Mouse (Mus musculus): ENCODE data around the gene Ciapin1.

Ciapin1 gene

DNA sequence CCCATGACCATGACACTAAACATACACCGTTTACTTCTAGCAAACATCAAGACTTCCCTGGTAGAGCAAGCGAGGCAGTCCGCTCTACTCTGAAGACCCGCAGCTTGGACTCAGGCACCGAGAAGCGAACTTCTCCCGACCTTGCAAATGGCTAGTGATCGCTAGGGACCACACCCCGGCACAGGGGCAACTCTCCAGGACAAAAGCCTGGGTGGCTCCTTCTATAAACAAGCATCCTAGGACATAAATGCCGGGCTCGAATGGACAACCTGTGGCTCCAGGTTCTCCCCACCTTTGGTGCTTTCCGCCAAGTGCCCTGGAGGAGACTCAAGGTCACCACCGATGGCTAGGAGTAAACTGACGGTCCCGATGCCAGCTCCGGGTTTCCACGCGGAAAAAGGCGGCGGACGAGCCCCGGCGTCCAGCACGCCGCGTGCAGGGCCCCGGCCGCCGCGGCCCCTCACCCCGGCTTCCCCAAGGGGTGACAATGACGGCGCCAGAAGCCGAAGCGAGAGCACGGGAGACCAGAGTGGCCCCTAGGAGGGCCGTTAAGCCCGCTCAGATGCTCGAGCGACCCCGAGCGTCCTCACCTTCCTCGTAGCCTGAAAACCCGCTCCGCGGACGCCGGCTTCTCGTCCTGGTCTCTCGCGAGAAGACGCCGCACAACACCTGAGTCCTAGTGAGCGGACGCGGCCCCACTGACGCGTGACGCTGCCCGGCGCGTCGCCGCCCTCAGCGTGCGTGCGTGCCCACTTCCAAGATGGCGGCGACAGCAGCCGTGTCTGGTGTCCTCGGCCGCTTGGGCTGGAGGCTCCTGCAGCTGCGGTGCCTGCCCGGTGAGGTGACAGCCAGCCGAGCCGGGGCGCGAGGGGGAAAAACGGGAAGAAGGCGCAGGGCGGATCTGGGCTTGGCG lies at the start of gene Ciapin1, which contains the start of gene Coq9:
TSS of gene Ciapin1 (minus strand) at position 697 of the 913 bp plus-strand sequence.
TSS of gene Coq9 (plus strand) at position 660 of the 913 bp plus-strand sequence.
- peak; percentile 92 to 93 for DNase-seq

DNA sequence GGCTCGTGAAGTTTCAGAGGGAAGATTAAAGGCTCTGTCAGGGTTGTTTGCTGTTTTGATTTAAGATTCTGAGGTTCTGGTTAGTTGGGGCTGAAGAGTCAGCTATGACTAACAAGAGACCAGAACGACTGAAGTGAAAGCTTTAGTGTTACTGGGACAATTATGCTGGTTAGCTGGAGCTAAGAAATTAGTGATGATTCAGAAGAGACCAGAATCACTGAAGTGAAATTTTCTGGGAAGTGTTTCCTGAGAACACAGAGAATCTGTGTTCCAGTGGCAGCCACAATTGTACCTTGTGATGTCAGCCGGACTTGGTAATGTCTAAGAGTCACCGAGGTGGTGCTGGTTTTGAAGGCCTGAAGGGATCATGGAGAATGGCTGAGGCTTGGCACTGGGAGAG lies 42.6 kb upstream of the Ciapin1 start:
- DNase-seq, result no peak

DNA sequence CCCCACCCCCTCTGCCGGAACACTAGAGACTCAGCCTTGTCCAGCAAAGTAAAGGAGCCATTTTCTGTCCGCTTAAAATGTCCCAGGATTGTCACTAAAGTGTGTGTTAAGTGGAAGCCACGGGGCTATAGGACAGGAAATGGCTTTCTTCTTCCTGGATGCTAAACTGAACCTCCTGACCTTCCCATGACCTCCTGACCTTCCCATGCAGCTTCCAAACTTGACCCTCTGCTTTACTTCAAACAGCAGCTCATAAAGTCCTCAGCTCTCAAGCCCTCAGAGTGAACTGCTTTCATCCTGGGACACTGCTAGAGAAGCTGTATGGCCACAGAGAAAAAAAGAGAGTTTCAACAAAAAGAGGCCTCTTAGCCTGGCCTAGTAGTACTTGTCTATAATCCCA lies 38.7 kb upstream of the Ciapin1 start:
- DNase-seq, result no peak

DNA sequence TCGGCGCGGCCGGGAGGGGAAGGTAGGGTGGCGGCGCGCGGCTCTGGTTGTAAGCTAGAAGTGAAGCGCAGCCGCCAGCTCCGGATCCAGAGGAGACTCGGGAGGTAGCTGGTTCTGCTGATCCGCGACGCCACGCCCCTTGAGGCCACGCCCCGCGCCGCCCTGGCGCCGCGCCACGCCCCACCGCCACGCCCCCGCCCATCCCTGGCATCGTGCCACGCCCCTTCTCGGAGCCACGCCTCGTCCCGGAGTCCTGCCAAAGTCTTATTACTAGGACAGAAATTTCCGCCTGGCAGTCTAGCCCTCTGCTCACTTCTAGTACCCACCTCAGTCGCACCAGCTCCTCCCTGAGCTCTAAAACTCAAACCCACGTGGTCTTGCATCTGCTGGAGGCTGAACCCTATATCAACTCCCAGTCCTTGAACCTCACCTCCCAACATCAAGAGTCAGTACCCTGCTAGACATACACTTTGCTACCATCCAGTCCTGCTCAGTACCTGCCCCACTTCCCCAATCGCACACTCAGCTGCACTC lies 38.1 kb upstream of the Ciapin1 start, which contains the start of gene Dok4:
TSS of gene Dok4 (minus strand) at position 134 of the 534 bp plus-strand sequence.
- peak; percentile 86 to 88 for DNase-seq

DNA sequence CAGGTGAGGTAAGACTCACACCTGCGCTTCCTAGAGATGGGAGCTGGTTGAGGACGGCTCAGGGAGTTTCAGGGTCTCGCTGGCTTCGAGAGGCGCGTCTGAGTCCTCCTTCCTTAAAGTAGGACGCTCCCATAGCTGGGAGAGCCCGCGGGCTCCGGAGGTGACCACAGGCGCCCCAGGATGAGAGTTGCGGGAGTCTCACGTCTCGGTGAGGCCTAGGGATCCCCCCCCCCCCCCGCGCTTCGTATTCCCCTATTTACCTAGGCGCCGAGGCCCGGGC lies 37.7 kb upstream of the Ciapin1 start:
- DNase-seq, result no peak

DNA sequence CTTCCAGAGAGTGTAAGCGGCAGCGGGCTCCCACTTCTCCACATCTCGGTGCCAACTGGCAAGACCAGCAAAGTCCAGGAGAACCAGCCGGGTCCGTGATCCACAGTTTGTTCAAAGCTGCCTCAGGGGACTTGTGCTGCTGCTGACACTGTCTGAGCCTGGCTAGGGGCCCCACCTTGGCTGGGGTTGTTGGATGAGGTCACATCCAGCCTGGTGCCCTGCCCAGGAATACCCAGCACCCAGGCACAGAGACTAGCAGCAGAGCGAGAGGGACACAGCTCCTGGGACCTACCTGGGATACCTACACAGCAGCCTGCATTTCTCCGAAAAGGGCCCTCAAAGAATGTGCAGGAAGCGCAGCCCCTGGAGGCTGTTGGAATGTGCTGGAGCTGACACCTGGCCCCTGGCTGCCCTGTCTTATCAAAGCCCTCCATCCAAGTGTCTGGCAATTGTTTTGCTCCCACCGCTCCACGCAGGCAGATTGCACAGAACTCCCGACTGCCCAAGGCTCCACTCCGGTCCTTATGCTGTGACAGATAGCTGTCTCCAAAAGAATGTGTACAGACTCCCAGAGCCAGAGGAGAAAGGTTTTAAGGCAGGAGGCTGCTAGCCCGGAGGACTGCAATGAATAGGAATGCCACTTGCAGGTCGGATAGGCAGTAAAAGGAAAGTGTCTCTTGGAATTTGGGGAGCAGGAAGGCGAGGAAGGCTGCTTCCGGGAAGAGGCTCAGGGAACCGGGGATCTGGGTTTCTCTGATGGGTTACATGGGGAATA lies 37.1 kb upstream of the Ciapin1 start:
- DNase-seq, result no peak

DNA sequence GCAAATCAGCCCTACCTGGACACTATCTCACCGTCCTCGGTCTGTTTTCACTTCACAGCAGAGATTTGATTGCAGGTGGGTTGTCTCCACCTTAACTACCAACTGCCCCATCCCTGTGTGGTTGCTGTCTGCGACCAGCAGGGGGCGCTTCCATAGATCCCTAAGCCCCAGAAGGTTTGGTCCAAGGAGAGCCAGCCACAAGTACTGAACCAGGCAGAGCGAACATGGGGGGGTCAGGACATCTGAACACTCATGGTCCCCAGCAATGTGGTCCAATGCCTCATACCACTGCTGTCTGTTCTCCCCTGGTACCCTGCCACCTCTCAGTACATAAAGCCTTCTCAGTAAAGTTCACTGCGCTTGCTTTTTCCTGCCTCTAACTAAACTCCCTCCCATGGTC lies 36.2 kb upstream of the Ciapin1 start:
- peak; percentile 82 to 83 for DNase-seq

DNA sequence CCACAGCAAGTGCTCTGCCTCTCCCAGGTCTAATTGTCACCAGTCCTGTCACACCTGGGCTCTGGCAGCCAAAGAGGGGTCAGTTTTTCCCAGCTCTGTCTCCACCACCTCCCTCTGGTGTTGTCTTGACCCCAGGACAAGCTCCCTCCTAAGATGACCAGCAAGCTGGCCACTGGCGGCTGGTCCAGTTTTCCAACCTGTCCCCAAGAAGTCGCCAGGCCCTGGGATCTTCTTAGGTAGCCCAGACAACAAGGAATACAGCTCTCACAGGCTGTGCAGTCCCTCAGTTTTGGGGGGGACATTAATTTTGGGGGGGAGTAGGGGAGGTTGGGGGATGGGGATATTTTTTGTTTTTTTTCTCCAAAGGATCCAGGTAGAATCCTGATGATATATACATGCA lies 34.4 kb upstream of the Ciapin1 start:
- no peak for DNase-seq

DNA sequence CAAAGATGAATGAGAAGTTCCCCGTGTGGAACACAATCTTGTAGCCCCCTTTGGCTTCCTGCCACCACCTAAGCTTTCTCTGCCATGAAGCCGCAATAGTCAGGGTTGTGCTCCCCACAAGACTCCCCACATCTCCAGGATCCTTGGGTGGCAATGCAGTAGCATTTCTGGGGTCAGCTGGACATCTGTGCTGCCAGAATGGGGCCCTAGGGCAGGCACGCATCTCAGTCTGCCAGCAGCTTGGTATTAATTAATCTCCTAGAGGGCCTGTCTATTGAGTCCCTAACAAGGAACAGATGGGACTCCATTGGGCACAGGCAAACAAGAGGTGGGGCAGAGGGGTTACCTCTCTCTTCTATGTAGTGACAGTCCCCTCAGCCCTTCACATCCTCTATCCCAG lies 34.0 kb upstream of the Ciapin1 start:
- no peak for DNase-seq

DNA sequence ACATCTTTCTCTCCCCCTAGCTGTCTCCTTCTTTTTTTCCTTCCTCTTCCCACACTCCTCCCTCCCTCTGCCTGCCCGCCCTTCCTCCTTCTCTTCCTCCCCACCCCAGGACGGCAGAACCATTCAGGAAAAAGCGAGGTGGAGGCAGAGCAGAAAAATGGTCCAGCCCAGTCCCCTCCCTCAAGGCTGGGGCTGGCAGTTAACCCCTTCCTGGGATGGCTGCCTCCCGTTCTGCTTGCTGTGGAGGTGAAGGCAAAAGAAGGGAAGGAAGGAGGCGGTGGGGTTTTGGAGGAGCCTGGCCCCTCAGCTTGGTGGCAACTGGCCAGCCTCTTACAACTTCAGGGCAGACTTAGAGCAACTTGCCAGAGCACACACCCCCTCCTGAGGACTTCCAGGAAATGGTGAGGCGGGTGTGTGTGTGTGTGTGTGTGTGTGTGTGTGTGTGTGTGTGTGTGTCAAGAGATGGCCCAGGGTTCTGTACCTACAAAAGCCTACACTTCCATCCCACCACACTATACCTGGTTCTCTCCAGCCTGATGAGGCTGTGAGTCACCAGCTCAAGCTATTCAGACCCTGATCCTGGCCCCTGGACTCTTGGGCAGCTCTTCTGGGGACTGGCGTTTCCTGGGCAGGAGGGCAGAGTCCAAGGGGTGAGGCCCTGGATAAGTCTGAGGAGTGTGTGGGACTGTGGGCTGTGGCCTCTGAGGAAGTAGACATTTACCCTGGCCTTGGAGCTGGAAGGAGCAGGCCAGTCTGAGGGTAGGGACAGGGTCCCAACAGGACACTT lies 33.1 kb upstream of the Ciapin1 start:
- DNase-seq, result no peak

DNA sequence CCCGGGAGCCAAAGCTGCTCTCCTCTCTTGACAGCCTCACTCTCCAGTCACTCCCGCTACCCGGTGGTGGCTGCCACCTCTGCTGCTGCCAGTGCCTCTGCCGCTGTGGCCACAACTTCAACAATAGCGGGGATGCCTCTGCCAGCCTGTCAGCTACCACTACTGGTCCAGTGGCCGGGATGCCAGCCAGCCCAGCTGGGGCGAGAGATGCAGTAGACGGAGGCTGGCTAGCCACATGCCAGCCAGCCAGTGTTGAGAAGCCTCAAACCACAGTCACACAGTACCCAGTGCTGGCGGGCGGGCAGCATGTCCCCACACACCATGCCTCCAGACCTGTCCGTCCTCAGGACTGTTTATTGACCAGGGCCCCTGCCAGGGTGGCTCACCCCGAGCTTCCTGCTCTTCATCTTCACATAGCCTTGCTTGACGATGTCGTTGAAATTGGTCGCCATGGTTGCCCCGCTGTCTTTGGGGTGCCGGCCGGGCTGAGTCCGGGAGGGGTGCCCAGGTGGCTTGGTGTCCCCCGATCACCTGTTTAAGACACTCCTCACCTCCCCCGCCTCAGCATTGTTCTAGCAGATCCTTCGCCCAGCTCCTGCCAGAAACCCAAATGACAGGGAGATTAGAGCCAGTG lies 32.4 kb upstream of the Ciapin1 start:
- DNase-seq, result no peak

DNA sequence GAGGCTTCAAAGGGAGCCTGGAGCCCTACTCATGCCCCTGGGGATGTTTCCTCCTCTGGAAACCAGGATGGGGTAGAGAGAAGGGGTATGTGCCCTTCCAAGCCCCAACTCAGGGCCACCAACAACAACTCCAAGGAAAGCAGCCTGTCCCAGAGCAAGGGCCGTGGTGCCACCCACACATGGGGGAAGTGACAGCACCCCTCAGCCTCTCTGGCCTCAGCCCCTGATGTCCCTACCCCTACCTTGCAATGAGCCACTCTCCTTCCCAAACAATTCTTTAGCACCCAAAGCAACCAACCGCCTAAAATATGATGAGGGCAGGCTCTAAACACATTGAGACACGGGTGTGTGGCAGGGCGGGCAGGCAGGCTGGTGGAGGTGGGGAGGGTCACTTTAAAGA lies 31.8 kb upstream of the Ciapin1 start:
- no peak for DNase-seq

DNA sequence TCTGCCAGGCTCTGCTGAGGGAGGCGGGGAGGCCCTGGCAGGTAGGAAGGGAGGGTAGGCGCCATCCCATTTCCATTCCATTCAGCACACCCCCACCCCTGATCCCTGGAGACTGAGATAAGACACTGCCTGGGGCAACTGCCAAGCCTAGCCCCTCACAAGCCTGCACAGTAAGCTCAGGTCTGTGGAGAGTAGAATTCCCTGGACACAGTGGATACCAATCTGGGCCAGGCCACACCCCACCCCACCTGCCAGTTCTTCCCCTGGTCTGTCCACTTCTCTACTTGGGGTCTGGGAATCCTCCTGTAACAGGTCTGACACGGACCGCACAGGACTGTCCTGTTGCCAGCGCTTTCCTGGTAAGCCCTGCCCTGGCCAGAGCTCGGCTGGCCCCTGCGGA lies 31.0 kb upstream of the Ciapin1 start:
- DNase-seq, result no peak

DNA sequence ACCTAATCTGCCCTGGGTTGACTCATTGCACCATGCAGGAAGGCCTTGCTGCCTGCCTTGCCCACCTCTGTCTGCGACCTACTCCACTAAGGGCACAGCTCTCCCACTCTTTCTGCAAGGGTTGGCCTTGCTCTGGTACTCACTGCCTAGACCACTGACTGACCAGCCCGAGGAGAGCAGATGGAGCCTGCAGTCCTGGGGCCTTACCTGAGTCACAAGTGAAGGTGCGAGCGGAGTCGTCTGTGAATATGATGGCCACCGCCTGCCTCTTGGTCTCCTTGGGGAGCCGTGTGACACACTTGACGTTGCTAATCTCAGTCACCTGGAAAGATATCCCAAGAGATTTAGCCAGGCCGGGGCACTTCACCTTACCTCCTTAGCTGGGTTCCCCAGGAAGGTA lies 28.8 kb upstream of the Ciapin1 start:
- no peak for DNase-seq

DNA sequence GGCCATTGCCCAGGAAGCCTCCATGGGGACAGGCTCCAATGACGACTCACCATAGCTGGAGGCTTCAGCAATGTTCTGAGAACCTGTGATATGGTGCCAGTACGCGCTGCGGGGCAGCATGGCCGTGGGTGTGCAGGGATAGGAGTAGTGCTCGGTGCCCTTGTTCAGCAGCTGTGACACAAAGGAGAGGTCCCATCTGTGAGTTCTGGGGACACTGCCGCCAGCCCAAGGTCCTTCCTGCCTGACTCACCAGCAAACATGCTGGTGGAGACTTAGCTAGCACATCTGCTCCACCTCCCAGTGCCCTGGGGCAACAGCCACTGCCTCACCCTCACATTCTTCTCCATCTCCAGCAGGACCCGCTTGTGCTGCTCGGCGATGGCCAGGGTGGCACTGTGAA lies 27.1 kb upstream of the Ciapin1 start:
- no peak for DNase-seq

DNA sequence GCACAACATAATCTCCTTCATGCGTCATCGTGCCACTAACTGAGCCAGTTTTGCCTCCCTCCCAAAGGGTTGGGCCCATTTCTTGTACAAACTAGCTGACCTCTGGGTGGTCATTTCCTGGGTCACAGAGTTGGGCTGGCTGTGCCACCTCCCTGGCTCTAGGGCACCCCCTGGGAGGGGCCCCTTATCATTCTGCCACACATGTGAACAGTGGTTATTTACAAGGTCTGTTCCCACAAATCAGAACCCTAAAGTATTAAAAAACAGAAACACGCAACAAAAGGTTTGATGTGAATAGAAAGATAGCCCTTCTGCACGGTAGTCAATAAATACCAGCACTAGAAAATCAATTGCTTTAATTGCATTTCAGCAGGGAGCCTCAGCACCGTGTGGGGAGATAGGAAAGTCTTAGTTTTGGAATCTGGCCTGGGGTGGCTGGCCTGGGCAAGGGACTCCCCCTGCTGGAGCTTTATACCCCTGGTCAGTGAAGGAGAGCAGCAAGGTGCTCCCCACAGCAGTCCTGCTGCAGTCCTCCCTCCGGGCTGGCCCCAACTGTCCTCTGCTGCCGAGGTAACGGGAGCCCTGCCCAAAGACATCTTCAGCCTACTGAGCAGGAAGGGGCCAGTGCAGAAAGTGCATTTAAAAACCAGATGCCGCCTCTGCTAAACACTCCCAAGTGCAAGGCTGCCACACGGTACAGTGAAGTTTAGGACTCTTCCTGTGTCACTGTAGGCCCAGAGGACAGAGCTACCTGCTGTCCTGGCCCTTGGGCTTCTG lies 25.9 kb upstream of the Ciapin1 start:
- no peak for DNase-seq

DNA sequence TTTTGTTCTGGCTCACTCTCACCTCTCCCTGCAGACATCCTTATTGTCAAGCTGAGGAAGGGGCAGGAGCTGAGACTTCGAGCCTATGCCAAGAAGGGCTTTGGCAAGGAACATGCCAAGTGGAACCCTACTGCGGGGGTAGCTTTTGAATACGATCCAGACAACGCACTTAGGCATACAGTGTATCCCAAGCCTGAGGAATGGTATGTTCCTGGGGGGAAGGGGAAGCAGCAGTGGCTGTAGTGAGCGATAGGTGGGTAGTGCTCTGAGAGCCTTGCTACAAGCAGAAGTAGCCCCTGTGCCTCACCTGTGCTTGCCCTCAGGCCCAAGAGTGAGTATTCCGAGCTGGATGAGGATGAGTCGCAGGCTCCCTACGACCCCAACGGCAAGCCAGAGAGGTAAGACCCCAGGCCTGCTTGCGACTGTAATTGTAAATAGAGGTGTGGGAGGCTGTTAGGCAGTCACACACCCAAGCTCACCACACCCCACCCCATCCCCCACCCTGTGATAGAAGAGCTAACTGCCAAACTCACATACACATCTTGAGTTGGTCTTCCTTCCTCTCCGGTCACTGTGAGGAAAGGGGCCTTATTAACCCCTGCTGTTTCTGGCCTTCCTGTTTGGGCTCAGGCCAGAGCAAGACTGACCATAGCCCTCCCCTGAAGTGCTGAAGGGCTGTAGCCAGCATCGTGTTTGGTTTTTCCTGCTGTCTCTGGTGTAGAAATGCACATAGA lies 24.5 kb upstream of the Ciapin1 start:
- DNase-seq, result no peak

DNA sequence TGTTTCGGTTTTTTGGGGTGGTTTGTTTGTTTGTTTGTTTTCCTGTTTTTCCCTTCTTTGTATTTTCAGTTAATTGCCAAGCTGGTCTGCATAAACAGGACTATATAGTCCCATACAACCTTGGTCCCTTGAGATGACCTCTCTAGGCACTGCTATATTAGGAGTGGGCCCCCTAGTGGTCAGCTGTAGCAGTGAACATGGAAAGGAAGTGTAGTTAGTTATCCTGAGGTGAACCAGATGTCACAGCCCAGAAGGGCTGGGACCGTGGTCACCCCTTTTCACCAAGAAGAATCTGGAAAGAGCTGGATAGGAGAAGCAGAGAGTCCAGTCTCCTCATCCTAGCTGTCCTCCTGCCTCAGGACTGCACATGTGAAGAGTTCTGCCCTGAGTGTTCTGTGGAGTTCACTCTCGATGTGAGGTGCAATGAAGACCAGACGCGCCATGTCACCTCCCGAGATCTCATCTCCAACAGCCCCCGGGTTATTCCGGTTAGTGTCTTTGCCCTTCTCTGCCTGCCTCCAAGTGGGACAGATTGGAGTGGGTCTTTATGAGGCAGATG lies 23.3 kb upstream of the Ciapin1 start:
- DNase-seq, result peak; percentile 83 to 85

DNA sequence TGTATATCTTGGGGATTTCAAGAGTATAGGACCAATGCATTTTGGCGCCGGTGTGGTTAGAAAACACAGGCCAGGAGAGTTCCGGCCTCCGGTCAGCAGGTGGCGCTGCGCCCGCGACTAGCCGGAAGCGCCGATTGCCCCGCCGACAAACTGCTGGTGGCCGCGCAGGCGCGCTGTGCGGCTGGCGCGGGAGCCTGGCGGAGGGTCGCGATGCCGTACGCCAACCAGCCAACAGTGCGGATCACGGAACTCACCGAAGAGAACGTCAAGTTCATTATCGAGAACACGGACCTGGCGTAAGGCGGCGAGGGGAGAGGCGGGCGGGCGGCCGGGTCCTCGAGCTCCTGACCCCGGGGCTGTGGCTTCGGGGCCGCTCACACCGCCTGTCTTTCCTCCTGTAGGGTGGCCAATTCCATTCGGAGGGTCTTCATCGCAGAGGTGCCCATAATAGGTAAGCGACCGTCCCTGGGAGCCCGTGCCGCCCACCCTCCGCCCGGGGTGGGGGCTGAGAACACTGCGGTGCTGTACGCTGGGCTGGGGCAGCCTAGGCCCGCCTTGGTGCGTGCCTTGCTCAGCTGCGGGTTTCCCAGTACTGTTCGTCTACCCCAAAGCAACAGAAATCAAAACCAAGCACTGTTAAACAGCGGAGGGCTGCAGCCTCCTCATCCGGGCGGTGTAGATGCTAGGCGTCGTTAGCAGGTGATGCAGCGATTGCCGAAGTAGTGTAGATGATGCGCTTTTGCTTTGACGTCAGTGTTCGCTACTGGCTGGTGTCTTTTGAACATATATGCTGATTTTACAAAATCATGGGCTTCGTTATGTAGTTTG lies 19.4 kb upstream of the Ciapin1 start, which contains the start of gene Polr2c:
TSS of gene Polr2c (plus strand) at position 105 of the 828 bp plus-strand sequence.
- DNase-seq, result peak; percentile 94 to 96

DNA sequence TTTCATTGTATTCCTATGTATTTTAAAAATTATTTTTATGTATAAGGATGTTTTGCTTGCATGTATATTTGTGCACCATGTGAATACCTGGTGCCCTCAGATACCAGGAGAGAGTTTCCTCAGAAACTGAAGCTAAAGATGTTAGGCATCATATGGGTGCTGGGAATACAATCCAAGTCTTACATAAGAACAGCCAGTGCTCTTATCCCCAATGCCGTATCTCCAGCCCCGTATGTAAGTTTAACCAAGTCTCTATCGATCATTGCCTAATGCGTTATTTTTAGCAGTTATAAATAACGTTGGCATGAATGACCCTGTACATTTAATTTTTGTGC lies 18.8 kb upstream of the Ciapin1 start:
- no peak for DNase-seq

All from B cell, adult 2 months (primary cell).